Mouse (Mus musculus) cerebellum, adult 9-10 months (tissue): ENCODE results near the gene Arhgef25.
"Not testable (repeated sequence)": the region's sequence is repeated elsewhere in the genome, so short reads cannot be mapped to it uniquely, and the experiment has no call there.

ENCODE experiments used
- DNase-seq: peaks from one replicate; pipeline ENCODE4 v3.0.0; 2022

The Arhgef25 gene

GRCm38 (mm10) chr10:127203106-127203505 lies 13.2 kb upstream of the Arhgef25 start:
- no peak for DNase-seq

- DNase-seq, result no peak
Observed at GRCm38 (mm10) chr10:127200279-127200678, 10.4 kb upstream of the Arhgef25 start.

- no peak for DNase-seq
Observed at GRCm38 (mm10) chr10:127199474-127199873, 9.6 kb upstream of the Arhgef25 start.

- DNase-seq, result no peak
Observed at GRCm38 (mm10) chr10:127199068-127199467, 9.2 kb upstream of the Arhgef25 start.

- no peak for DNase-seq
Observed at GRCm38 (mm10) chr10:127198492-127198891, 8.6 kb upstream of the Arhgef25 start.

DNA sequence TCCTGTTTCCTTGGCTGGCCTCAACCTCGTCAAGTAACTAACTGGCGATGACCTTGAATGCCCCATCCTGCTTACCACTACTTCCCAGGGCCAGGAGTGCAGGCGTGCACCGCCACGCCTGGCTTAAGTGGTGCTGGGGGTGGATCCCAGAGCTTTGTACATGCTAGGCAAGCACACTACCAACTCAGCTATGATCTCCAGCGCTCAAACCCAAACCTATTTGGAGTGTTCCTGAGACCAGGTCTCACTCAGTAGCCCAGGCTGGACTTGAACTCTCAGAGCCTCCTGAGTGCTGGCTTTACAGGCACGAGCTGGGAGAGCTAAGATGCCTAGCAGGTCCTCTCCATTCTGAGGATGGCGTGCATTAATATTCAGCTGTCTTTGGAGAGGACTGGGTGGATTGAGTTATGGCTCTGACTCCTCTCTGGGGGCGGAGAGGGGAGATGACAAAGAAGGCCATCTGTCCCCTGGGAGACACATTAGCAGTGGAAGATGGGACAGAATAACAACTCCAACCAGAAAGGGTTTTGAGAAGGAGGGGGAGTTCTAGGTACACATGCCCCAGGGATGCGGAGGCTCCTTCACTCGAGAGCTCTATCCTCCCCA lies 7.7 kb upstream of the Arhgef25 start:
- DNase-seq, result no peak

- DNase-seq, result no peak
Observed at GRCm38 (mm10) chr10:127197104-127197503, 7.2 kb upstream of the Arhgef25 start.

DNA sequence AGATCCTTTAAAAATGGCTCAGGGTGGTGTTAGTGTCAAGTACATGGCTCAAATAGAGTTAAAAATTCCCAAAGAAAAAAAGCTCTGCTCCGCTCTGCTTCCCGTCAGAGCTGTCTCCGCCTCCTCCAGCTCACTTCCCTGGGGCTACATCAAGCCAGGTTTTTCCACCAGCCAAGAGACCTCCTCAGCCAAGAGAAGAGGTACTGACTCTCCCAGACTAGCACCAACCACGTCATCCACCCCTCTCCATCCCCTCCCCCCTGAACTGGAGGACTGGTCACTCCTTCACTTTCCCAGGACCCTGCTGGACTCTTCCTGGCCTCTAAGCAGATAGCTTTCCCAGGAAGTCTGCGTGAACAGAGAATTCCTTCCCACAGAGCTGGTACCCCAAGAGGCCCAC lies 6.5 kb upstream of the Arhgef25 start:
- DNase-seq, result peak; percentile 76

DNA sequence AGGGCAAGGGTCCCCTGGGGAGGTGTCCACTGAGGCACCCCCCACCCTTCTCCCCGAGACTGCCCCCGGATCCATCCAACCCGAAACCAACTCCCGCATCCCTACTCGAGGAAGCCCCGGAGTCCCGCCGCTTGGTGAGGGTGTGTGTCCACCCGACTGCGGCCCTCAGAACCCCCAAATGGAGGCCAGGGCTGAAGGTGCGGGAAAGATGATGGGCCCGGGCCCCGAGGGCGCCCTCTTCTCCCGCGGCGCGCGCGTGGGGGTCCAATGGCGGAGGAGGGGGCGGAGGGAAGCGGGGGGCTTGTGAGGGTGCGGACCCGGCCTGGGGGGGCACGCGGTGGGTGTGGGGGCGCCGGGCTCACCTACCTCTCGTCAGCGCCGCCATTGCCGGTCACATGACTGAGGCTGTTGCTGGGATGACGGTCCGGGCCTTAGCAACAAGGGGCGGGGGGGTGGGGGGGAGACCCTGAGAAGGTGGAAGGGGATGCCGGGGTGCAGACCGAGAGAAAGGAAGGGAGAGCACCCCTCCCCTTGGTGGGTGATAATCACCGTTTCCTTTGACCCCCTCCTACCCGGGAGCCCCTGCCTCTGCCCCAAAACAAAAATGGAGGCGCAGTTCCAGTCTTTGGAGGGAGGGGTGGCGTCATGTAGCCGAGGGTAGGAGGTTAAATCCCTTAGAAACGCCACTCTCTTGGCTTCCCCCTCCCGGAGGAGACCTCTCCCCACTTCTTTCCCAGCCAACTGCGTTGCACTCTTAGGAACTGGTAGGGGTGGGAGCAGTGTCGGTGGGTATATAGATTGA lies 5.6 kb upstream of the Arhgef25 start, which contains the start of gene Dtx3:
Dtx3 (minus strand) TSS at position 401 of the 802 bp plus-strand sequence.
- no peak for DNase-seq

- DNase-seq, result peak; percentile 78
Observed at GRCm38 (mm10) chr10:127194428-127195327, 4.8 kb upstream of the Arhgef25 start.

GRCm38 (mm10) chr10:127193011-127193410 lies 3.1 kb upstream of the Arhgef25 start:
- no peak for DNase-seq

DNA sequence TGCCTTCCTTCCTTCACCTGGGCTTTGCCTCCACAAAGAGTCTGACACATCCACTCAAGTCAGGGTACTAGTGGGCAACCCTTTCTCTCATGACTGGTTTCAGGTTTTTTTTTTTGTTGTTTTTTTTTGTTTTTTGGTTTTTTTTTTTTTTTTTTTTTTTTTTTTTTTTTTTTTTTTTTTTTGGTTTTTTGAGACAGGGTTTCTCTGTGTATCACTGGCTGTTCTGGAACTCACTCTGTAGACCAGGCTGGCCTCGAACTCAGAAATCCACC lies 2.1 kb upstream of the Arhgef25 start:
- DNase-seq, result not testable (repeated sequence)

DNA sequence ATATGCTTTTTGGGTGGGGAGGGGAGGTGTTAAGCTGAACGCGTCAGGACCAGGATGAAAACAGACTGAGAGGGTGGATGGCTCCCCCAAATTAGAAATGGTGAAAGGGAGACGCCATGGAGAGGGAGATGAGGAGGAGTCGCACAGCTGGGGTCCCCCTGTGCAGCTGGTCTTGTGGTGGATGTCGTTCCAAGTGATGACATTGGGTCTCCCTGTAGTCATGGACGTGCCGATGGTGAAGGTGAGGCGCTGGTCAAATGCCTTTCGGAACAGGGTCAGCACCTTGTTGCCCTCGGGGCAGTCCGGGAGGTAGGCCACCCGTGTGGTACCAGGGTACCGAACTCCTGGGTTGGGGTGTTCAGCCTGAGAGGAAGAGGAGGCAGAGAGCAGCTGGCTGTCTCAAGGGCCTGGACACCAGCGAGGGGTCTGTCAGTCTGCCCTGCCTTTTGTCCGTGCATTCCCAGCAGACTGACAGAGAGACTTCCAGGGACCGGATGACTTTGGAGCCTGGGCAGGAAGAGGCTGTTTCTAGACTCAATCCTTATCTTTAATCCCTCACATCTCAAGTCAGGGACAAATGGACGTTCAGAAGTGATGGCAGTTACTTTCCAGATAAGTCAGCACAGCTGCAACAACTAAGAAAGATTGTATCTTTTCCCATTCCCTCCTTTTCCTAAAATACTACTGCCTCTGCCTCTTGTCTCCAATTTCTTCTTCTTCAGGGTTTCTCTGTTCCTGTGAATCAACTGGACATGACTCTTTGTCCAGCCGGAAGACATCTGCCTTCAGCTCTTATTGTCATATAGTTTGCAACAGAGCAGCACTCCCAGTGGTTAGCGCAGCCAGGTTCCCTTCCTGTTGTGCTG lies 1.5 kb upstream of the Arhgef25 start:
- no peak for DNase-seq

GRCm38 (mm10) chr10:127190398-127191190 lies 711 bp upstream of the Arhgef25 start:
- no peak for DNase-seq

GRCm38 (mm10) chr10:127189116-127189650 lies 700 bp downstream of the Arhgef25 start:
- peak; percentile 69 for DNase-seq

DNA sequence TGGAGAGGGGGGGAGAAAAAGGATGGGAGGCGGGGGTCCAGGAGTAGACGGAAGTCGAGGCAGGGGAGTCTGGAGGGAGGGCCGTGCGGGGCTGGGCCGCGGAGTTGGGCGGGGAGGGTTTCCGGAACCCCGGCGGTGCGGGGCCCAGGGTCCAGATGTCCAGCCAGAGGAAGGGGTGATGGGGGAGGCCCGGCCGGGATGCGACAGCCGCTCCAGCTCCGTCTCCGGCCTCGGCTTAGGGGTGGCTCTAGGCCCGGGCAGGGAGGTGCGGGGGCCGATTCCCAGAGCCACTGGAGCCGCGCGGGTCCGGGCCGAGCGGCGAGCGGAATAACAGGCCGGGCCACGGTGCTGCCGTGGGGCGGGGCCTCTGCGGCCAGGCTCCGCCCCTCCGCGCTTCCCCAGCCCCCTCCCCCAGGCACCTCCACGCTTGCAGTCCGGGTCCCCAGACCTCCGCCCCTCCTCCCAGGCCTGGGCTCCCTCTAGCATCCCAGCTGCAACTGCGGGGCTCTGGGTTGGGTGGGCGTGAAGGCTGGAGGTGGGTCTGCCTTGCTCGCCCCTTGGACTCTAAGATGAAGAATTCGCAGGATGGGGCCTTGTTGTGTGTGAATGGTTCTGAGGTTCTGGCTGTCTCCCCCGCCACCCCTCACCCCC lies 1.3 kb downstream of the Arhgef25 start:
- DNase-seq, result peak; percentile 70

GRCm38 (mm10) chr10:127188079-127188453 lies 1.8 kb downstream of the Arhgef25 start:
- DNase-seq, result no peak

DNA sequence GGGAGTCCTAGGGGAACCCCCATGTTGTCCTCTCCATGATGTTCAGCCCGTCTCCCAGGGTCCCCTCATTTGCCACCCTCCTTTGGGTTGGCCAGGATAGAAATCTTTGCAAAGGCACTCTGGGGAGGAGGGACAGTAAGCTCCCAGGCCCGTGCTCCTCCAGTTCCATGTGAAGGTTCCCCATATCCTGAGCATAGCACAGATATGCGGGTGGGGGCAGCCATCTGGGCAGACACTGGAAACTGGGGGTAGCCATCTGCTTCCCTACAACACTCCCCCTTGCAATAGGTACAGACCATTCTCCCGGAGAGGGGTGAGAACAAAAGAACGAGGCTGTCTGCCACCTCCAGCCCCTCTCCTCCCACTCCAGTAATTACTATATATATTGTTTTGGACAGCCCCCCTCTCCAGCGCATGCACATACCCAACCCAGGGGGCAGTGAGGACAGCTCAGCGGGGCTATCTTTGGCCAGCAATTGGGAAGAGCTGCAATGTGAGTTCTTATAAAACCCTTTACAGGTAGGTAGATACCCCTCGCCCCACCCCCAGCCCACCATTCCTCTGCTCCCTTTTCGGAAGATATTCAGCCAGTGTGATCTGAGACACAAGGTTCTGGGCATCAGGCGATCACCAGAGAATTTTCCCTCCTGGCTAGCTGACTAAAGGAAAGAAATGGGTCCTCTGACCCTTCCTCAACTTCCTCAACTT lies 2.4 kb downstream of the Arhgef25 start:
- peak; percentile 76 for DNase-seq

- DNase-seq, result no peak
Observed at GRCm38 (mm10) chr10:127186451-127186850, 3.4 kb downstream of the Arhgef25 start.

GRCm38 (mm10) chr10:127185506-127185905 lies 4.4 kb downstream of the Arhgef25 start:
- no peak for DNase-seq
